Mouse (Mus musculus): ENCODE results near the gene Kremen1.

DNA sequence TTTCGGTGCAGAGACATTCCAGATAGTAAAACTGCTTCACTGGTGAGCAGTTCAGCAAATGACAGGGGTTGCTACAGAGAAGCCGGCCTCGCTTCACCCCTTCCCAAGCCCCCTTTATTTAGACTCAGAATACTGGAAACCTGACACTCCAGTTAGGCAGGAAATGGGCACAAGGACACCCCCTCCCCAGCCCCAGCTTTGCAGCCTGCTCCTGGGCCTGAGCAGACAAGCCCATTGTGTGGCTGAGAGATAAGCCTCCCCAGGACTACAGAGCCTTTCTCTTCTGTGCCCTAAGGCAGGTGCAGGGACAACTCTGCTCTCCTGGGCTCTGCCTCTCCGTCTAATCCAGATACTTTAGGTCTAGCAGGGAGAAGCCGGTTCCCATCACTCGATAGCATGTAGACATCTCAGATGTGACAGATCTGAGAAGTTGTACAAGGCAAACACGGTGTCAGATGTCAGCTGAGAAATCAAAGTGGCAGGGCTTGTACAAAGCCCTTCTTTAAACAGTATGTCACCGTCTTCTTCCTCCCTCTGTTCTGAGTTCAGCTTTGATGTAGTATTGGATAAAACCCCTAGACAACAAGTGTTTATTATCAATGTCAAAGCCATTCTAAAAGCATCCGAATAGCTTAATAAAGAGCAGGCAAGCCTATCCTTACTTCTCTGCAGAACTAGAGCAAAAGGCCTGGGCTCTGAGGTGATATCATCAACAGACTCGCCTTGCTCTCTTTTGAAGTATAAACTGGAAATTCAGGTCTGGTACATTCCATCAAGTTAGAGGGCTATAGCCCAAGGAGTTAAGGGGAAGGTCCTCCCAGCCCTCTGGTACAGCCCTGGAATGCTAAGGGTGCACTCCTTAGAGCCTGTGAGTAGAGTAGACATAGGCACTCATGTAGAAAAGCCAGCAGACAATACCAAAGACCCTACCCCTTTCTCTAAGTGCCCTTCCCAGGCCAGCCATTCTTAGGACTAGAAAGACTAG lies 21.4 kb downstream of the Kremen1 start:
- no peak for TF ChIP-seq CTCF (IDR thresholded peaks at IDR 0.05; ENCODE audit: control insufficient read depth, insufficient read depth, low read length)
- no peak for TF ChIP-seq POLR2A (IDR thresholded peaks at IDR 0.05; ENCODE audit: borderline replicate concordance, control insufficient read depth, low read depth, low read length)

Data from bone marrow, adult 2 months (tissue).